Mouse (Mus musculus) cortical plate, adult 2 months (tissue): ENCODE measurements at regions not wholly inside any gene's neighbourhood (a gene's known extent, or its start where the extent isn't known, plus 50 kb on each side); places are given as distances from the start of the nearest gene placed in this dataset.

ENCODE experiments used
- CTCF ChIP-seq: fragments of 200-500 bp; IDR thresholded peaks from 2 replicates; pipeline ENCODE4 v1.5.1; 2011; ENCODE audit warnings: mild to moderate bottlenecking, control low read depth, low read length; ENCODE audit not compliant: insufficient read depth; ENCODE audit errors: extremely low read depth
- POLR2A ChIP-seq: fragments of 200-500 bp; IDR thresholded peaks from 2 replicates; pipeline ENCODE4 v1.6.1; 2011; ENCODE audit warnings: mild to moderate bottlenecking, low read length, control low read depth; ENCODE audit not compliant: insufficient read depth; ENCODE audit errors: extremely low read depth

- TF ChIP-seq CTCF (no peak), POLR2A (no peak)
Observed at GRCm38 (mm10) chr17:44367561-44367960, 179.2 kb downstream of the Clic5 start.
